Mouse (Mus musculus) A20 (cell line): ENCODE data around the gene Ush2a.

Source experiments
- DNase-seq: peaks from one replicate; pipeline ENCODE4 v3.0.0-alpha.2; 2011; ENCODE audit warnings: low read depth, low spot score

The Ush2a gene

DNA sequence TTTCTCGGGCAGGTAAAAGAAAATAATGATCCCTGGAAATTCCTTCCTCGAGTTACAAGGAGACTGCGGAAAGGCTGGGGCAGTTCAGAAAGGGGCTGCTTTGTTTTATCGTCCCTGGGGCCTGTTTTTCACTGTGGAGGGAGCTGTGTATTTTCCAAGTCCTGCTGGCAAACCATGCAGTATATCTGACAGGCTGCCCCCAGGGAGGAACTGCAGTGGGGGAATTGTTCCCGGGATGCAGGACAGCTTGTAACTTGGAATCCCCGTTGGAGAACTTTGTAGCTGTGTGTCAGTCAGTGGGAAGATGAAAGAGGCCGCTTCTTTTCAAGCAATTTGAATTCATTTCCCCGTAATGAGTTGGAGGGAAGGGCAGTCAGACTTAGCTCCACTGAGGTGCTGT, 399.1 kb downstream of the Ush2a start:
- DNase-seq = no peak

GRCm38 (mm10) chr1:188667460-188667859, 405.6 kb downstream of the Ush2a start:
- DNase-seq = no peak

- no peak for DNase-seq
Measured at GRCm38 (mm10) chr1:188668513-188668912, 406.7 kb downstream of the Ush2a start.

DNA sequence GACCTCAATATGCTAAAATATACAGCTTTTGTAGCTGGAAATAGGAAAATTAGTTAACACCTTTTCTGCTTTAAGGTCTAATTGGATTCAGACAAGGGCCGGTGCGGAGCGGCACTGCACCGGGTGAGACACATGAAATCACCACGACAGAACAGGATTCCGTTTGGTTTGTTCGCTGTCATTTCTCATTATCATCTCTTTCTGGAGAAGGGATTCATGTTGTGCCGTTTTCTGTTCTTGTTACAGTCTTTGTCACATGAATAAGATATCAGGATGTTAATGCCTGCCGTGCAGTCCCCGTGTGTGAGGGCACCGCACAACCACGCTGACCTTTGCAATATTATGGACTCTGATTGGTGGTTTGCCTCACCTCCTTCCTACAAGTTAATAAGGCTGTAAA, 411.0 kb downstream of the Ush2a start:
- DNase-seq = no peak

- DNase-seq = no peak
Measured at GRCm38 (mm10) chr1:188674640-188675510, 413.1 kb downstream of the Ush2a start.

DNA sequence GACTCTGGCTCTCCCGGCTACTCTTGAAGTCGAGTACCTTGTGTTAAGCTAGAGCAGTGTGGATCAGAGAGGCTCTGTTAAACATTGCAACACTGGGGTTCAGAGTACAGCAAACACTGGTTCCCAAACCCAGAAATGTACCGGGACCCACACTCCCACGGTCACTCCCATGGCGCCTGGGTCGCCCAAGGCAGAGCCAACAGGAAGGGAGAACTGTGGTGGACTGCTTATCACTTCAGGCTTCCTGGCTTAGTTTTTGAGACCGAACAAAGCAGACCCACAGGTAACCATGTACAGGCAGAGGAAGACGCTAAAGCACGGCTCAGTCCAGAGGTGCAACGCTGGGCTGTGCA, 413.7 kb downstream of the Ush2a start:
- DNase-seq = no peak

DNA sequence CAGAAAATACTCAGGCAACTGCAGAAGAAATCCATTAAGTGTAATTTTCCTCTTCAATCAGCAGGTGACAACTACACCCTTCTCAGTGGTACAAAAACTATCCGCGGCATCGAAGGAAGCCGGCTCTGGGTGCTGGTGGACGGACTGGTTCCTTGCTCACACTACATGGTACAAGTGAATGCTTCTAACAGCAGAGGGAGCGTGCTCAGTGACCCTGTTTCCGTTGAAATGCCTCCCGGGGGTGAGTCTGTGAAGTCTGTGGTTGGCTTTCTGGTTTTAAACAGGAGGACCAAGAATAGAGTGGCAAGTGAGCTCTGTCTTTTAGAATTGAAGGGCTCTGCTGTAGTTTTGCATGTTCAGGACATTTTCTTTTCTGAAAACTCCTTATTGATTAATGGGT, 416.4 kb downstream of the Ush2a start:
- no peak for DNase-seq

DNA sequence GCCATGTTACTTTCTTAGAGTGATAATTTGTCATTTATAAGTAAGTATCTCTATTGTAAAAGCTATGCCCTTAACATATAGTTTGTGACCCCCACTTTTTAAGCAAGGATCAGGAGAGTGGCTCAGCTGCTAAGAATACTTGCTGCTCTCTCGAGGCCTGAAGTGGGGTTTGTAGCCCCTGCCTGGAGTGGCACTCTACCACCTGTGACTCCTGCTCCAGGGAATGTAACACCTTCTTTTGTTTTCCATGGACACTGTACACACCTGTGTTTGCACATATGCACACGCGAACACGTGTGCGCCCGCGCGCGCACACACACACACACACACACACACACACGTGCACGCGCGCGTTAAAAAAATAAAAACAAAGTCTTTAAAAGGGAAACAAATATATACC, 424.5 kb downstream of the Ush2a start:
- no peak for DNase-seq

DNA sequence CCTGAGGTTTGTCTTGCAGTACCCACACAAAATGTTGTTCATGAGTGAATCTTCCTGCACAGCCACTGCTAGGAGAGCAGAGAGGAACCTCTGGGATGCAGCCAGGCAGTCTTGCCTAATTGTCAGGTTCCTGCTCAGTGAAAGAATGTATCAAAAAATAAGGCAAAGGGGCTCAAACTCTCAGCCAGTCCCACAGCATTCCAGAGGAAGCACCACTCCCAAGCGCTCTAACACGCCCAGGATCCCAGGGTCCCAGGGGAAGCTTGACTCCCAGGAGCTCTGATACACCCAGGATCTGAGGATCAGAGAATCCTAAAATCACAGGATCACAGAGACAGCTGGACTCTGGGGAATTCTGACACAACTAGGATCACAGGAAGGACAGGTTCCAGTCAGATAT, 434.5 kb downstream of the Ush2a start:
- no peak for DNase-seq

DNA sequence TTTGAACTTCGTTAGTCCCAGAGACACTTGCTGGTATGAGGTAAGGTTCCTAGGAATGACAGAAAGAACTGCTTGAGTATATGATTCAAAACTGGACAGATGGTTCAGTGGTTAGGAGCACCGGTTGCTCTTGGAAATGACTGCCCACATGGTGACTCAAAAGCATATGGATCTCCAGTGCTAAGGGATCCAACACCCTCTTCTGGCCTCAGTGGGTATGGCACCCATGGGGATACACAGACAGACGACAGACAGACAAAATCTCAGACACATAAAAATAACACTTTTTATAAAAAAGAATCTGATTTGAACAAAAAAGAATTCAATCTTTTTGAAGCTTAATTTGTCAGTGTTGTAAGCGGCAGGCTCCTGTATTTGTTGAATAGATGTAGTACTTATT, 446.4 kb downstream of the Ush2a start:
- DNase-seq = no peak

GRCm38 (mm10) chr1:188708694-188709093, 446.9 kb downstream of the Ush2a start:
- no peak for DNase-seq

- DNase-seq = no peak
Measured at GRCm38 (mm10) chr1:188714131-188714530, 452.3 kb downstream of the Ush2a start.

GRCm38 (mm10) chr1:188714941-188715340, 453.1 kb downstream of the Ush2a start:
- no peak for DNase-seq

DNA sequence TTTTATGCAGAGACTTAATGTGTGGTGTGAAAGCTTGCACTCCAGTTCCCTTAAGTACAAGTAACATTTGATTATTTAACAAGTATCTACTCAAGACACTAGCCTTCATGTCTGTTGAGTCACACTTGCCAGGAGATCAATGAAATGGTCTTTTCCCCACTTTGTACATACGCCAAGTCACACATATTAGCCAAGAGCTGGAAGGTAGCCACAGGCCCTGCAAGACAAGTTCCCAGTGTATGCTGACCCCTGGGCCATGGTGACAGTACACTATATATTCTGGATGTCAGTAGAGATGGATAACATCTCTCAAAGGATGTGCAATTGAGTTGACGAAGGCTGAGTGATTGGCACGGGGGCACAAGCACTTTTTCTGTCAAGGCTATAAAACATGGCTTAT, 455.1 kb downstream of the Ush2a start:
- DNase-seq = no peak

- no peak for DNase-seq
Measured at GRCm38 (mm10) chr1:188725122-188725995, 463.5 kb downstream of the Ush2a start.

DNA sequence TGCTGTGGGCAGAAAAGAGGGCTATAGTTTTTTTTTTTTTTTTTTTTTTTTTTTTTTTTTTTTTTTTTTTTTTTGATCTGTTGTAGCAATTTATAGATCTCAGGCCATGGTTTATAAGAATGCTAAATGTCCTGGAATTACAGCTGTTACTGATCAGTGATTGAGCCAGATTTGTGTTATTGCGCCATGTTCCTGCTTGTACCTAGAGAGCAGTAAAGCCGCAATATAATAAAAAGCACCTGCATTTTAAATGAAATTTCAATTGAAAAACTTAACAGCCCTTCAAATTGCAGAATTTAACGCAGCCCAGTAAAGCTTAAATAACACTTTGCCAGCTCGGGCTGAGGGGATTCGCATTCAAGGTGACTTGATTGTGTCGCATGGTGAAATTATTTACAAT, 465.1 kb downstream of the Ush2a start:
- DNase-seq = no peak

DNA sequence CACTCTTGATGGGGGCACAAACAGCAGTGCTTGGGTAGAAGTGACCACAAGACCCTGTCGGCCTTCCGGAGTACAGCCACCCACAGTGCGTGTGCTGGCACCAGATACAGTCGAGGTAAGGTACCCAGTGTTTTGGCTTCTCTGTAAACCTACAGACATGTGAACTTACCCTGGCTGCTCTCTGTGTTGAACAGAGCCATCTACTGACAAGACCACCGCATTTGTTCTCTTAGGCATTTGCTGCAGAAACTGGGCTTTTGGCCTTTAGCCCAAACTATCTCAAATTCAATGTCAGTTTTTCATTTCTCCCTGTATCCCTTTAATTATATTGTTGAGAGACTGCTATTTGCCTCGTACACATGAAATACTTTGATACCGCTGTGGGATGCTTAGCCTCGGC, 466.8 kb downstream of the Ush2a start:
- DNase-seq = no peak

DNA sequence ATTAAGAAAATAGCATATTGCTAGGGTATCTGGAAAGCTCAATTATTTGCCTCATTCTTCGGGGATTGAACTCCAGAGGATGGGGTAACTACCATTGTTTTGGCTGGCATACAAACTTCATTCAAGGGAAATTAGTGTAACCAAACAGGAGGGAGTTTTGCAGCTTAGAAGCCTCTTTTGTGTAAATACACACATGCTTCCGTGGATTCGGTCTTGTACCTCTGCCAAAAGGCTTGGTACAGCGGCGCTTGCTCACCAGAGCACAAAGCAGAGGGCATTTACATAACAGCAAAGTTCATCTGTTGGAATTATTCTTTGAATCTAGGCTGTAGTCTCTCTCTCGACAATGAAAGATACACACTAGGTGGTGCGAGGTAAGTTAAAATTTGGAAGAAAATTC, 467.4 kb downstream of the Ush2a start:
- DNase-seq = no peak

GRCm38 (mm10) chr1:188734741-188735266, 473.0 kb downstream of the Ush2a start:
- no peak for DNase-seq

DNA sequence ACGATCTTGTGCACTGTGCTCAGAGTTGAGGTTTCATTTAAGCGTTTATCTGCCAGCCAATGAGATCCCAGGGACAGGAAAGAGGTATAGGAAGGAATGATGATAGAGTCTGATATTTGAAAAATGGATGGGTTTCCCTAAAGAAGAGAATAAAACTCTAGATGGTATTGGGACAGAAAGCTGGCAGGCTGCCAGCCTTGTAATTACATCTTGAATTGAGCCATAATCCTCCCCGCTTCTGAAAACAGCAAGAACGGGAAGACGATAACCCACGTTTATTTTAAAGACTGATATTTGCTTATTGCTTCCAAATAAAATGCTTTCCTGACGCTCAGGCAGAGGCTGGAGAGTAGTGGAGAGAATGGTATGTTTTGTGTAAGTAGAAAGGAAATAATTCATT, 481.1 kb downstream of the Ush2a start:
- no peak for DNase-seq

- no peak for DNase-seq
Measured at GRCm38 (mm10) chr1:188755031-188755430, 493.2 kb downstream of the Ush2a start.

GRCm38 (mm10) chr1:188760515-188760914, 498.7 kb downstream of the Ush2a start:
- no peak for DNase-seq

DNA sequence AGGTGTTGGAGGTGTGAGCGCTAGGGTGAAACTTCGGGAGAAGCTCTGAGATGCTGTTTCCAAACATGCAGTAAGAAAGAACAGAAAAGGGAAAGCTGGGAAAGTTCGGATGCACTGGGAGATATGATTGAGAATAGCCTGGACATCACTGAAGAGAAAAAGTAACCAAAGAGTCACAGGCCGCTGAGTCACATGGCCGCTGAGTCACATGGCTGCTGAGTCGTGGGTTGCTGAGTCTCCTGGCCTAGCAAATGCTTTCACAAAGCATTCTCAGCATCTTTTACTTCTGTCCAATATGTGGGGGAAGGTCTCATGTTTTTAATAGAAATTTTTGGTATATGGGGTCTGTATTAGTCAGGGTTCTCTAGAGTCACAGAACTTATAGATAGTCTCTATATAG, 500.6 kb downstream of the Ush2a start:
- no peak for DNase-seq
